Mouse (Mus musculus): Measurements from ENCODE around the gene Gm10318. TPM values are rescaled to one million over a fixed set of nuclear protein-coding genes. Genes with fewer than 3 reads are reported as not detected.

The Gm10318 gene
- polyA plus RNA-seq (2011; ENCODE audit: insufficient read depth, insufficient read length, low replicate concordance, missing spikeins): not detected in 2 replicates

DNA sequence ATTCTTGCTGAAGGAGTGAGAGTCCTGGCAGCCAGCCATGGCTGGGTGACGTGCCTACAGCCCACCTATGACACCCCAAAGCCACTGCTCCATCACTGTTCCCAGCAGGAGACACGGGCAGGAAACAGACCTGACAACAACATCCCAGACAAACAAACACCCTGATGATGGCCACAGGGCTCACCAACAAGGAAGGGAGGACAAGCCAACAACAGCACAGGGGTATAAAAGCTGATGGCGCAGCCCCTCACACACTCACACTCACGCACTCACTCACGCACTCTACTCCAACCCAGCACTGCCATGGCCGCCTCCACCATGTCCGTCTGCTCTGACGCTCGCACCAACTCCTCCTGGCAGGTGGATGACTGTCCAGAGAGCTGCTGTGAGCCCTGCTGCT is at the start of gene Gm10318:
Gene Gm10318, plus strand, starts transcription at position 301 of the 400 bp plus-strand sequence.
- Histone ChIP-seq H3K27ac (ENCODE audit: control insufficient read depth, insufficient read depth, low read depth, low read length, poor library complexity) (no peak within 1 kb of the TSS), H3K4me1 (ENCODE audit: control insufficient read depth, insufficient read depth, low read length) (no peaks in the 10 kb centered on the region), H3K4me3 (replicated peaks; ENCODE audit: control insufficient read depth, low read depth, low read length) (no peak within 1 kb of the TSS)
- WGBS: 67% methylated on average over 9 of the region's 9 CpGs
- no peak for TF ChIP-seq CTCF (IDR thresholded peaks at IDR 0.05; ENCODE audit: control insufficient read depth, insufficient read depth, low read length)
- no peak for TF ChIP-seq POLR2A (IDR thresholded peaks at IDR 0.05; ENCODE audit: borderline replicate concordance, control insufficient read depth, low read depth, low read length)

GRCm38 (mm10) chr10:77804095-77804494 is 48.6 kb upstream of the Gm10318 start:
- no peak overlapping the region for H3K27ac ChIP-seq (ENCODE audit: control insufficient read depth, insufficient read depth, low read depth, low read length, poor library complexity)
- H3K4me3 ChIP-seq (replicated peaks; ENCODE audit: control insufficient read depth, low read depth, low read length): no peak overlapping the region
- no peaks in the 10 kb centered on the region for H3K4me1 ChIP-seq (ENCODE audit: control insufficient read depth, insufficient read depth, low read length)
- TF ChIP-seq CTCF (IDR thresholded peaks at IDR 0.05; ENCODE audit: control insufficient read depth, insufficient read depth, low read length) (no peak), POLR2A (IDR thresholded peaks at IDR 0.05; ENCODE audit: borderline replicate concordance, control insufficient read depth, low read depth, low read length) (no peak)
- WGBS: 58% methylated on average over 3 of the region's 3 CpGs

- no peak within 1 kb of the TSS for H3K4me3 ChIP-seq (replicated peaks; ENCODE audit: control insufficient read depth, low read depth, low read length)
- H3K4me1 ChIP-seq (ENCODE audit: control insufficient read depth, insufficient read depth, low read length): no peaks in the 10 kb centered on the region
- H3K27ac ChIP-seq (ENCODE audit: control insufficient read depth, insufficient read depth, low read depth, low read length, poor library complexity): no peak within 1 kb of the TSS
- no peak for TF ChIP-seq POLR2A (IDR thresholded peaks at IDR 0.05; ENCODE audit: borderline replicate concordance, control insufficient read depth, low read depth, low read length)
- no peak for TF ChIP-seq CTCF (IDR thresholded peaks at IDR 0.05; ENCODE audit: control insufficient read depth, insufficient read depth, low read length)
- WGBS: 70% methylated on average over 5 of the region's 5 CpGs
These were observed 40.9 kb upstream of the Gm10318 start, which contains the start of gene Gm9507 for GRCm38 (mm10) chr10:77811743-77812142. Gm9507 (minus strand) TSS chr10:77811843.

GRCm38 (mm10) chr10:77814382-77814781 is 38.3 kb upstream of the Gm10318 start, which contains the start of gene Gm2696:
Gm2696 (plus strand) TSS chr10:77814682.
- H3K27ac ChIP-seq (ENCODE audit: control insufficient read depth, insufficient read depth, low read depth, low read length, poor library complexity): no peak within 1 kb of the TSS
- no peaks in the 10 kb centered on the region for H3K4me1 ChIP-seq (ENCODE audit: control insufficient read depth, insufficient read depth, low read length)
- no peak for TF ChIP-seq CTCF (IDR thresholded peaks at IDR 0.05; ENCODE audit: control insufficient read depth, insufficient read depth, low read length)
- TF ChIP-seq POLR2A (IDR thresholded peaks at IDR 0.05; ENCODE audit: borderline replicate concordance, control insufficient read depth, low read depth, low read length): no peak
- no peak within 1 kb of the TSS for H3K4me3 ChIP-seq (replicated peaks; ENCODE audit: control insufficient read depth, low read depth, low read length)
- WGBS: 54% methylated on average over 4 of the region's 4 CpGs

DNA sequence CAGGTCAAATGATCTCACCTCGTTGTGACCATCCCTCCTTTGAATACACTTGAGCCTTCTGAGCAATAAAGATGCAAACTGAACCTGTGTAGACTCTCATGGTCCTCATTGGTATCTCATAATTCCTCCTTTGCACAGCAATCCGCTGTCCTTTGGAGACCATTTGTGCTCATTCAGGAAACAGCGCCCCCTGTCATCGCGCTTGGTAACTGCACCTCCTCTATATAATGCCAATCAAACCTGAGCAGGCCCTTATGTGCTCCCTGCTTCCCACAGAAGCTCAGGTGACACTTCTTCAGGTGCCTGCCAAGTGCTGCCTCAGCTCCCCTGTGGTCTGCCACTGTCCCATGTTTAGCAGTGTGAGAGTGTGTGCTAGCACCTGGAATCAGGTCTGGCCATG is 37.1 kb upstream of the Gm10318 start:
- Histone ChIP-seq H3K4me1 (ENCODE audit: control insufficient read depth, insufficient read depth, low read length) (no peaks in the 10 kb centered on the region), H3K27ac (ENCODE audit: control insufficient read depth, insufficient read depth, low read depth, low read length, poor library complexity) (no peak overlapping the region), H3K4me3 (replicated peaks; ENCODE audit: control insufficient read depth, low read depth, low read length) (no peak overlapping the region)
- peak; percentile 47; the same call in 1 of the 2 replicates for TF ChIP-seq CTCF (IDR thresholded peaks at IDR 0.05; ENCODE audit: control insufficient read depth, insufficient read depth, low read length)
- TF ChIP-seq POLR2A (IDR thresholded peaks at IDR 0.05; ENCODE audit: borderline replicate concordance, control insufficient read depth, low read depth, low read length): no peak
- WGBS: 40% methylated on average over 5 of the region's 5 CpGs

DNA sequence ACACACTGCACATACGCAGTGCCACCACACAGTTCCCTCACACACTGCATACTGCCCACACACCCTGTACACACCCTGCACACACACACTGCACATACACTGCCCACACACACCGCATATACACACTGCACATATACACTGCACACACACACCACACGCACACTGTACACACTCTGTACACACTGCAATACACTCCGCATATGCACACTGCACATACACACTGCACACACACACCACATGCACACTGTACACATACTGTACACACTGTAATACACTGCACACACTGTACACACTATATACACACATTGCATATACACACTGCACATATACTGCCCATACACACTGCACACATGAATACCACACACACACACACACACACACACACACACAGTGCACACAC is 34.1 kb upstream of the Gm10318 start:
- no peak overlapping the region for H3K27ac ChIP-seq (ENCODE audit: control insufficient read depth, insufficient read depth, low read depth, low read length, poor library complexity)
- WGBS: 94% methylated on average over 4 of the region's 4 CpGs
- no peak for TF ChIP-seq POLR2A (IDR thresholded peaks at IDR 0.05; ENCODE audit: borderline replicate concordance, control insufficient read depth, low read depth, low read length)
- TF ChIP-seq CTCF (IDR thresholded peaks at IDR 0.05; ENCODE audit: control insufficient read depth, insufficient read depth, low read length): peak; percentile 8; the same call in 1 of the 2 replicates
- H3K4me3 ChIP-seq (replicated peaks; ENCODE audit: control insufficient read depth, low read depth, low read length): no peak overlapping the region
- no peaks in the 10 kb centered on the region for H3K4me1 ChIP-seq (ENCODE audit: control insufficient read depth, insufficient read depth, low read length)

- 60% methylated on average over 4 of the region's 4 CpGs for WGBS
- no peak overlapping the region for H3K4me3 ChIP-seq (replicated peaks; ENCODE audit: control insufficient read depth, low read depth, low read length)
- H3K27ac ChIP-seq (ENCODE audit: control insufficient read depth, insufficient read depth, low read depth, low read length, poor library complexity): no peak overlapping the region
- TF ChIP-seq CTCF (IDR thresholded peaks at IDR 0.05; ENCODE audit: control insufficient read depth, insufficient read depth, low read length) (no peak), POLR2A (IDR thresholded peaks at IDR 0.05; ENCODE audit: borderline replicate concordance, control insufficient read depth, low read depth, low read length) (no peak)
- H3K4me1 ChIP-seq (ENCODE audit: control insufficient read depth, insufficient read depth, low read length): no peaks in the 10 kb centered on the region
These were observed 33.5 kb upstream of the Gm10318 start for GRCm38 (mm10) chr10:77819203-77819602.

DNA sequence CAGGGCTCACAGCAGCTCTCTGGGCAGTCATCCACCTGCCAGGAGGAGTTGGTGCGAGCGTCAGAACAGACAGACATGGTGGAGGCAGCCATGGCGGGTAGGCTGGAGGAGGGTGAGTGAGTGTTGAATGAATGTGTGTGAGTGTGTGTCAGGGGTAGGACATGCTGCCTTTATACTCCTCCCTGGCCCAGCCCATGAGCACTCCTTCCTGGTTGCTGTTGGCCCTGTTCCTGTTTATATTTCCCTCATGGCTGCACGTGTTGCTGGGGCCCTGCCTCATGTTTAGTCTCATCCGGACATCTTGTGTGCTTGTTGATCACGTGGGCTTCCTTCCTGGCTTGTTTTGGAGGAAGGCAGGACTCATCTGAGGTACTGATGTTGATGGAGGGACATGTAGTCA is 25.7 kb upstream of the Gm10318 start, which contains the start of gene Krtap10-4:
Gene Krtap10-4, minus strand, starts transcription at position 145 of the 400 bp plus-strand sequence.
- no peak for TF ChIP-seq CTCF (IDR thresholded peaks at IDR 0.05; ENCODE audit: control insufficient read depth, insufficient read depth, low read length)
- TF ChIP-seq POLR2A (IDR thresholded peaks at IDR 0.05; ENCODE audit: borderline replicate concordance, control insufficient read depth, low read depth, low read length): no peak

GRCm38 (mm10) chr10:77835647-77836046 is 17.0 kb upstream of the Gm10318 start, which contains the start of gene Krtap10-10:
Krtap10-10 (plus strand) TSS chr10:77835947.
- Histone ChIP-seq H3K4me3 (replicated peaks; ENCODE audit: control insufficient read depth, low read depth, low read length) (no peak within 1 kb of the TSS), H3K4me1 (ENCODE audit: control insufficient read depth, insufficient read depth, low read length) (no peaks in the 10 kb centered on the region), H3K27ac (ENCODE audit: control insufficient read depth, insufficient read depth, low read depth, low read length, poor library complexity) (no peak within 1 kb of the TSS)
- WGBS: 69% methylated on average over 9 of the region's 9 CpGs
- no peak for TF ChIP-seq POLR2A (IDR thresholded peaks at IDR 0.05; ENCODE audit: borderline replicate concordance, control insufficient read depth, low read depth, low read length)
- TF ChIP-seq CTCF (IDR thresholded peaks at IDR 0.05; ENCODE audit: control insufficient read depth, insufficient read depth, low read length): no peak

More for the DNA sequence above, 25.7 kb upstream of the Gm10318 start, which contains the start of gene Krtap10-4:
- no peak within 1 kb of the TSS for H3K27ac ChIP-seq (ENCODE audit: control insufficient read depth, insufficient read depth, low read depth, low read length, poor library complexity)
- H3K4me1 ChIP-seq (ENCODE audit: control insufficient read depth, insufficient read depth, low read length): no peaks in the 10 kb centered on the region
- 64% methylated on average over 6 of the region's 6 CpGs for WGBS
- H3K4me3 ChIP-seq (replicated peaks; ENCODE audit: control insufficient read depth, low read depth, low read length): no peak within 1 kb of the TSS
